Mouse (Mus musculus) midbrain, embryonic 14.5 days (tissue): Measurements from ENCODE around the gene 1700008O03Rik. TPM values are rescaled to one million over a fixed set of nuclear protein-coding genes. Genes with fewer than 3 reads are reported as not detected.

ENCODE experiments used
- ATAC-seq: fragments of 200-750 bp; cut with Nextera tagmentation; 2 replicates; pipeline ENCODE4 v1.8.0; 2017; ENCODE audit warnings: moderate number of reproducible peaks, moderate library complexity; ENCODE audit not compliant: low FRiP score, low TSS enrichment
- DNase-seq: peaks from one replicate; pipeline ENCODE4 v3.0.0-alpha.2; 2015
- H3K27ac ChIP-seq: fragments of 300-500 bp; sonication (generic); replicated peaks from 2 replicates; pipeline ENCODE4 v1.5.1; 2014; ENCODE audit warnings: mild to moderate bottlenecking, low read depth, low read length, moderate library complexity
- H3K27me3 ChIP-seq: fragments of 300-500 bp; sonication (generic); 2 replicates; pipeline ENCODE4 v1.6.1; 2014; ENCODE audit warnings: low read length, control low read depth, mixed read lengths; ENCODE audit not compliant: control insufficient read depth, insufficient read depth
- H3K36me3 ChIP-seq: fragments of 300-500 bp; sonication (generic); 2 replicates; pipeline ENCODE4 v1.6.1; 2014; ENCODE audit warnings: low read length, control low read depth; ENCODE audit not compliant: control insufficient read depth, insufficient read depth
- H3K4me1 ChIP-seq: fragments of 300-500 bp; sonication (generic); 2 replicates; pipeline ENCODE4 v1.6.1; 2014; ENCODE audit warnings: mild to moderate bottlenecking, antibody characterized with exemption, low read length, control low read depth; ENCODE audit not compliant: control insufficient read depth, insufficient read depth
- H3K4me2 ChIP-seq: fragments of 300-500 bp; sonication (generic); 2 replicates; pipeline ENCODE4 v1.6.1; 2014; ENCODE audit warnings: mild to moderate bottlenecking, low read length, moderate library complexity
- H3K4me3 ChIP-seq: fragments of 300-500 bp; sonication (generic); replicated peaks from 2 replicates; pipeline ENCODE4 v1.5.1; 2014; ENCODE audit warnings: low read depth, low read length
- H3K9ac ChIP-seq: fragments of 300-500 bp; sonication (generic); replicated peaks from 2 replicates; pipeline ENCODE4 v1.6.1; 2014; ENCODE audit warnings: mild to moderate bottlenecking, low read length, moderate library complexity
- H3K9me3 ChIP-seq: fragments of 300-500 bp; sonication (generic); 2 replicates; pipeline ENCODE4 v1.6.1; 2016; ENCODE audit warnings: low read length, control low read depth, mixed read lengths; ENCODE audit not compliant: control insufficient read depth
- WGBS: fragments of 180-500 bp; shearing (Covaris S2); extraction: QIAGEN DNeasy Blood & Tissue Kit; methylation state at CpG from one replicate; pipeline ENCODE4 v1.1.7; 2014; 5-methylcytosine and 5-hydroxymethylcytosine counted together
- polyA plus RNA-seq: library from polyadenylated mRNA; unstranded; fragments of >200 nt; fragmentation: Nextera tagmentation; extraction: Ambion mirVana; gene quantifications from 2 replicates; pipeline ENCODE4 v1.2.1, GENCODE M21; 2014

The 1700008O03Rik gene
- polyA plus RNA-seq, 1 experiment from 2014 or later, result 1.9 TPM

GRCm38 (mm10) chr7:44311713-44312304 is 73.8 kb downstream of the 1700008O03Rik start:
- Histone ChIP-seq H3K27me3 (no peaks in the 10 kb centered on the region), H3K4me1 (peaks cover 13% of the 10 kb centered on the region), H3K27ac (no peak overlapping the region), H3K4me2 (peak overlapping the region; percentile 91), H3K9ac (peak overlapping the region; percentile 85), H3K4me3 (peak overlapping the region; percentile 70), H3K36me3 (peaks cover 40% of the 10 kb centered on the region), H3K9me3 (no peaks in the 10 kb centered on the region)
- DNase-seq (no peak), ATAC-seq (no peak)
- WGBS, result 14% methylated on average over 6 of the region's 6 CpGs

GRCm38 (mm10) chr7:44310878-44311712 is 74.5 kb downstream of the 1700008O03Rik start:
- H3K4me1 ChIP-seq, result peaks cover 13% of the 10 kb centered on the region
- peak; percentile 73 for ATAC-seq
- H3K27ac ChIP-seq, result peak overlapping the region; percentile 81
- DNase-seq, result peak; percentile 76
- no peaks in the 10 kb centered on the region for H3K9me3 ChIP-seq
- H3K4me3 ChIP-seq, result peak overlapping the region; percentile 70
- peak overlapping the region; percentile 91 for H3K4me2 ChIP-seq
- WGBS, result under 1% methylated on average over 38 of the region's 38 CpGs
- peaks cover 33% of the 10 kb centered on the region for H3K36me3 ChIP-seq
- H3K9ac ChIP-seq, result peak overlapping the region; percentile 85
- H3K27me3 ChIP-seq, result no peaks in the 10 kb centered on the region

GRCm38 (mm10) chr7:44310285-44310877 is 75.2 kb downstream of the 1700008O03Rik start:
- H3K9ac ChIP-seq, result peak overlapping the region; percentile 85
- ATAC-seq, result peak; percentile 59
- H3K9me3 ChIP-seq, result no peaks in the 10 kb centered on the region
- no peaks in the 10 kb centered on the region for H3K27me3 ChIP-seq
- H3K4me1 ChIP-seq, result peaks cover 13% of the 10 kb centered on the region
- peak overlapping the region; percentile 91 for H3K4me2 ChIP-seq
- no peak for DNase-seq
- H3K36me3 ChIP-seq, result peaks cover 25% of the 10 kb centered on the region
- peak overlapping the region; percentile 81 for H3K27ac ChIP-seq
- peak overlapping the region; percentile 70 for H3K4me3 ChIP-seq
- WGBS, result 0% methylated on average over 40 of the region's 40 CpGs

Other genes with a start within 250 kb of the 1700008O03Rik start
- not detected in 2 replicates for gene Klk1b16, start 249.1 kb downstream of the 1700008O03Rik start, polyA plus RNA-seq
- not detected in 2 replicates for gene Klk1b24, start 197.6 kb downstream of the 1700008O03Rik start, polyA plus RNA-seq
- not detected in 2 replicates for gene Klk1b3, start 187.6 kb downstream of the 1700008O03Rik start, polyA plus RNA-seq
- gene Klk1b4, start 178.4 kb downstream of the 1700008O03Rik start, polyA plus RNA-seq, result not detected in 2 replicates
- not detected in 2 replicates for gene Klk1b5, start 169.9 kb downstream of the 1700008O03Rik start, polyA plus RNA-seq
- not detected in 2 replicates for gene Klk1, start 160.5 kb downstream of the 1700008O03Rik start, polyA plus RNA-seq
- gene Gm36864, start 149.6 kb downstream of the 1700008O03Rik start, polyA plus RNA-seq, result not detected in 2 replicates
- gene 1700028J19Rik, start 139.1 kb downstream of the 1700008O03Rik start, polyA plus RNA-seq, result 1.3 and 1.8 TPM in 2 replicates
- gene 2410002F23Rik, start 139.1 kb downstream of the 1700008O03Rik start, polyA plus RNA-seq, result 199 and 211 TPM in 2 replicates
- gene Acp4, start 128.4 kb downstream of the 1700008O03Rik start, polyA plus RNA-seq, result not detected in 2 replicates
- gene Gm15517, start 124.4 kb downstream of the 1700008O03Rik start, polyA plus RNA-seq, result 1.8 TPM in 1 of 2 replicates, not detected in the other
- gene Clec11a, start 78.9 kb downstream of the 1700008O03Rik start, polyA plus RNA-seq, result 4.6 and 4.7 TPM in 2 replicates
- gene Shank1, start 75.6 kb downstream of the 1700008O03Rik start, polyA plus RNA-seq, result 35.1 and 37.8 TPM in 2 replicates
- 39.5 and 48.5 TPM in 2 replicates for gene Syt3, start 1.7 kb downstream of the 1700008O03Rik start, polyA plus RNA-seq
- gene Lrrc4b, start 43.2 kb upstream of the 1700008O03Rik start, polyA plus RNA-seq, result 28.4 and 39.0 TPM in 2 replicates
- gene Aspdh, start 79.6 kb upstream of the 1700008O03Rik start, polyA plus RNA-seq, result 8.6 and 8.9 TPM in 2 replicates
- 27.9 and 32.5 TPM in 2 replicates for gene Josd2, start 82.2 kb upstream of the 1700008O03Rik start, polyA plus RNA-seq
- 152 and 163 TPM in 2 replicates for gene Emc10, start 110.7 kb upstream of the 1700008O03Rik start, polyA plus RNA-seq
- 26.8 and 28.6 TPM in 2 replicates for gene Fam71e1, start 110.8 kb upstream of the 1700008O03Rik start, polyA plus RNA-seq
- 0.15 and 0.20 TPM in 2 replicates for gene Mybpc2, start 138.8 kb upstream of the 1700008O03Rik start, polyA plus RNA-seq
- not detected in 2 replicates for gene Spib, start 146.3 kb upstream of the 1700008O03Rik start, polyA plus RNA-seq
- 17.8 and 19.5 TPM in 2 replicates for gene Pold1, start 163.0 kb upstream of the 1700008O03Rik start, polyA plus RNA-seq
- 57.1 and 62.0 TPM in 2 replicates for gene Nr1h2, start 168.1 kb upstream of the 1700008O03Rik start, polyA plus RNA-seq
- gene Napsa, start 186.6 kb upstream of the 1700008O03Rik start, polyA plus RNA-seq, result 1.1 TPM in 1 of 2 replicates, not detected in the other
- 5.2 and 7.5 TPM in 2 replicates for gene Kcnc3, start 204.8 kb upstream of the 1700008O03Rik start, polyA plus RNA-seq